Mouse (Mus musculus) retina, postnatal 7 days (tissue): Measurements from ENCODE around the gene Ptprn2.

Source experiments
- DNase-seq: peaks from one replicate; pipeline ENCODE4 v3.0.0-alpha.2; 2012; ENCODE audit warnings: low read depth, low spot score

Gene Ptprn2

GRCm38 (mm10) chr12:117314987-117315386 lies 829.5 kb downstream of the Ptprn2 start:
- no peak for DNase-seq

GRCm38 (mm10) chr12:117315661-117316060 lies 830.1 kb downstream of the Ptprn2 start:
- no peak for DNase-seq

GRCm38 (mm10) chr12:117318229-117318628 lies 832.7 kb downstream of the Ptprn2 start:
- no peak for DNase-seq

- DNase-seq: no peak
Measured at GRCm38 (mm10) chr12:117323017-117323416, 837.5 kb downstream of the Ptprn2 start.
